In genomic region chr7:142255517-142255916, GRCm38 (mm10) we compare ENCODE assay signal across 9 mouse cellular contexts. TPM values are rescaled to one million over a fixed set of nuclear protein-coding genes. Genes with fewer than 3 reads are reported as not detected.
DNase-seq lines count a peak whose midpoint lies in the region; ATAC-seq and TF ChIP-seq lines count a peak whose summit lies in the region.
"Had no signal": no experiment of that assay in that cellular context is flagged by ENCODE, and none has a peak within 500 bp of the region (broad histone marks: within the 10 kb centered on the region; RNA-seq: fewer than 3 reads in every experiment).

No protein-coding gene starts in this region.

- no peaks in the 10 kb centered on the region for H3K4me1 ChIP-seq in kidney, embryonic 15.5 days
- no peaks in the 10 kb centered on the region for H3K4me1 ChIP-seq in bone marrow, adult 2 months (ENCODE audit: control insufficient read depth, insufficient read depth, low read length)
- H3K4me1 ChIP-seq in midbrain, embryonic 15.5 days: no peaks in the 10 kb centered on the region

- H3K27me3 ChIP-seq in kidney, embryonic 15.5 days: peaks cover 14% of the 10 kb centered on the region
- H3K27me3 ChIP-seq in midbrain, embryonic 15.5 days (replicated peaks): no peaks in the 10 kb centered on the region

- intact Hi-C loops in left cerebral cortex, postnatal 4 days (cut with DNase I): no loop called here

- no peak overlapping the region for H3K27ac ChIP-seq in kidney, embryonic 15.5 days
- no peak overlapping the region for H3K27ac ChIP-seq in bone marrow, adult 2 months (ENCODE audit: control insufficient read depth, insufficient read depth, low read depth, low read length, poor library complexity)
- no peak overlapping the region for H3K27ac ChIP-seq in midbrain, embryonic 15.5 days
- H3K27ac ChIP-seq: macrophage had no signal

- peak; percentile 16 for DNase-seq in kidney, adult 9 months
- peak; percentile 28 for DNase-seq in MN1 (ENCODE audit: low spot score)
- peak; percentile 27 for DNase-seq in left cerebral cortex, postnatal 4 days
- DNase-seq in right cerebral cortex, adult 18-20 months: peak; percentile 26

- 0% methylated on average over 2 of the region's 2 CpGs for WGBS in kidney, embryonic 15.5 days
- 0% methylated on average over 2 of the region's 2 CpGs for WGBS in bone marrow, adult 2 months
- 0% methylated on average over 2 of the region's 2 CpGs for WGBS in midbrain, embryonic 15.5 days

- H3K9me3 ChIP-seq in kidney, embryonic 15.5 days (replicated peaks): no peaks in the 10 kb centered on the region
- no peaks in the 10 kb centered on the region for H3K9me3 ChIP-seq in midbrain, embryonic 15.5 days

- H3K4me3 ChIP-seq in kidney, embryonic 15.5 days (replicated peaks): no peak overlapping the region
- no peak overlapping the region for H3K4me3 ChIP-seq in bone marrow, adult 2 months (replicated peaks; ENCODE audit: control insufficient read depth, low read depth, low read length)
- no peak overlapping the region for H3K4me3 ChIP-seq in midbrain, embryonic 15.5 days

- no peak for TF ChIP-seq POLR2A in bone marrow, adult 2 months (IDR thresholded peaks at IDR 0.05; ENCODE audit: borderline replicate concordance, control insufficient read depth, low read depth, low read length)

- no peaks in the 10 kb centered on the region for H3K36me3 ChIP-seq in kidney, embryonic 15.5 days
- no peaks in the 10 kb centered on the region for H3K36me3 ChIP-seq in midbrain, embryonic 15.5 days (replicated peaks)

- ATAC-seq in kidney, embryonic 15.5 days (replicated peaks; ENCODE audit: low FRiP score): no peak
- peak; percentile 82; the same call in 1 of the 2 replicates for ATAC-seq in frontal cortex, adult (ENCODE audit: low TSS enrichment)
- no peak for ATAC-seq in midbrain, embryonic 15.5 days (replicated peaks)

- H3K9ac ChIP-seq in kidney, embryonic 15.5 days: no peak overlapping the region
- no peak overlapping the region for H3K9ac ChIP-seq in midbrain, embryonic 15.5 days

- peak; percentile 64 for TF ChIP-seq CTCF in bone marrow, adult 2 months (IDR thresholded peaks at IDR 0.05; ENCODE audit: control insufficient read depth, insufficient read depth, low read length)

- H3K4me2 ChIP-seq in kidney, embryonic 15.5 days: no peak overlapping the region
- H3K4me2 ChIP-seq in midbrain, embryonic 15.5 days: no peak overlapping the region

RNA-seq across cellular contexts. Expression of gene Gm2431, which starts 2.6 kb away (rescaled TPM):
- not detected in 2 replicates for polyA plus RNA-seq in kidney, embryonic 15.5 days (2015; fragmentation: Nextera tagmentation; extraction: Ambion mirVana)
- not detected in 2 replicates for polyA plus RNA-seq in bone marrow, adult 2 months (2011; ENCODE audit: insufficient read depth, insufficient read length, low replicate concordance, missing spikeins)
- total RNA-seq in left cerebral cortex, postnatal 4 days (2021): not detected
- not detected in 2 replicates for polyA plus RNA-seq in midbrain, embryonic 15.5 days (2015; fragmentation: Nextera tagmentation; extraction: Ambion mirVana)
- polyA plus RNA-seq: macrophage had no signal

RNA-seq across cellular contexts. Expression of gene Gm40460, which starts 14.6 kb away (rescaled TPM):
- polyA plus RNA-seq in kidney, embryonic 15.5 days (2015; fragmentation: Nextera tagmentation; extraction: Ambion mirVana): not detected in 2 replicates
- polyA plus RNA-seq in bone marrow, adult 2 months (2011; ENCODE audit: insufficient read depth, insufficient read length, low replicate concordance, missing spikeins): not detected in 2 replicates
- total RNA-seq in left cerebral cortex, postnatal 4 days (2021): not detected
- polyA plus RNA-seq in midbrain, embryonic 15.5 days (2015; fragmentation: Nextera tagmentation; extraction: Ambion mirVana): not detected in 2 replicates
- polyA plus RNA-seq: macrophage had no signal

RNA-seq across cellular contexts. Expression of gene Gm4559, which starts 18.6 kb away (rescaled TPM):
- not detected in 2 replicates for polyA plus RNA-seq in kidney, embryonic 15.5 days (2015; fragmentation: Nextera tagmentation; extraction: Ambion mirVana)
- polyA plus RNA-seq in bone marrow, adult 2 months (2011; ENCODE audit: insufficient read depth, insufficient read length, low replicate concordance, missing spikeins): not detected in 2 replicates
- not detected for total RNA-seq in left cerebral cortex, postnatal 4 days (2021)
- polyA plus RNA-seq in midbrain, embryonic 15.5 days (2015; fragmentation: Nextera tagmentation; extraction: Ambion mirVana): not detected in 2 replicates
- polyA plus RNA-seq: macrophage had no signal

RNA-seq across cellular contexts. Expression of gene Krtap5-5, which starts 25.7 kb away (rescaled TPM):
- not detected in 2 replicates for polyA plus RNA-seq in kidney, embryonic 15.5 days (2015; fragmentation: Nextera tagmentation; extraction: Ambion mirVana)
- polyA plus RNA-seq in bone marrow, adult 2 months (2011; ENCODE audit: insufficient read depth, insufficient read length, low replicate concordance, missing spikeins): not detected in 2 replicates
- total RNA-seq in left cerebral cortex, postnatal 4 days (2021): not detected
- polyA plus RNA-seq in midbrain, embryonic 15.5 days (2015; fragmentation: Nextera tagmentation; extraction: Ambion mirVana): not detected in 2 replicates
- polyA plus RNA-seq: macrophage had no signal

RNA-seq across cellular contexts. Expression of gene Krtap5-1, which starts 41.4 kb away (rescaled TPM):
- not detected in 2 replicates for polyA plus RNA-seq in kidney, embryonic 15.5 days (2015; fragmentation: Nextera tagmentation; extraction: Ambion mirVana)
- polyA plus RNA-seq in bone marrow, adult 2 months (2011; ENCODE audit: insufficient read depth, insufficient read length, low replicate concordance, missing spikeins): not detected in 2 replicates
- total RNA-seq in left cerebral cortex, postnatal 4 days (2021): not detected
- polyA plus RNA-seq in midbrain, embryonic 15.5 days (2015; fragmentation: Nextera tagmentation; extraction: Ambion mirVana): not detected in 2 replicates
- polyA plus RNA-seq: macrophage had no signal
